Mouse (Mus musculus) hindbrain, embryonic 11.5 days (tissue): ENCODE data around the gene Tiam1. TPM values are rescaled to one million over a fixed set of nuclear protein-coding genes. Genes with fewer than 3 reads are reported as not detected.

Experiments
- ATAC-seq: fragments of 200-750 bp; cut with Nextera tagmentation; 2 replicates; pipeline ENCODE4 v1.8.0; 2017; ENCODE audit warnings: mild to moderate bottlenecking, moderate TSS enrichment, moderate library complexity; ENCODE audit not compliant: low FRiP score
- DNase-seq: peaks from one replicate; pipeline ENCODE4 v3.0.0-alpha.2; 2015; ENCODE audit warnings: low spot score
- H3K27ac ChIP-seq: fragments of 300-500 bp; sonication (generic); 2 replicates; pipeline ENCODE4 v1.5.1; 2014; ENCODE audit warnings: mild to moderate bottlenecking, low read depth, low read length
- H3K27me3 ChIP-seq: fragments of 300-500 bp; sonication (generic); 2 replicates; pipeline ENCODE4 v1.6.1; 2014; ENCODE audit warnings: mild to moderate bottlenecking, low read length, moderate library complexity, mixed read lengths; ENCODE audit not compliant: control insufficient read depth, insufficient read depth
- H3K36me3 ChIP-seq: fragments of 300-500 bp; sonication (generic); 2 replicates; pipeline ENCODE4 v1.6.1; 2014; ENCODE audit warnings: mild to moderate bottlenecking, low read length, moderate library complexity, mixed read lengths; ENCODE audit not compliant: control insufficient read depth, insufficient read depth
- H3K4me1 ChIP-seq: fragments of 300-500 bp; sonication (generic); replicated peaks from 2 replicates; pipeline ENCODE4 v1.6.1; 2014; ENCODE audit warnings: low read length, mixed read lengths; ENCODE audit not compliant: control insufficient read depth, insufficient read depth
- H3K4me2 ChIP-seq: fragments of 300-500 bp; sonication (generic); replicated peaks from 2 replicates; pipeline ENCODE4 v1.6.1; 2014; ENCODE audit warnings: mild to moderate bottlenecking, low read depth, low read length
- H3K4me3 ChIP-seq: fragments of 300-500 bp; sonication (generic); 2 replicates; pipeline ENCODE4 v1.5.1; 2014; ENCODE audit warnings: low read depth, low read length
- H3K9ac ChIP-seq: fragments of 300-500 bp; sonication (generic); 2 replicates; pipeline ENCODE4 v1.6.1; 2014; ENCODE audit warnings: low read depth, low read length
- H3K9me3 ChIP-seq: fragments of 300-500 bp; sonication (generic); 2 replicates; pipeline ENCODE4 v1.6.1; 2016; ENCODE audit warnings: low read length; ENCODE audit not compliant: control insufficient read depth
- WGBS: fragments of 180-500 bp; shearing (Covaris S2); extraction: QIAGEN DNeasy Blood & Tissue Kit; methylation state at CpG from one replicate; pipeline ENCODE4 v1.1.7; 2014; 5-methylcytosine and 5-hydroxymethylcytosine counted together
- polyA plus RNA-seq: library from polyadenylated mRNA; unstranded; fragments of >200 nt; fragmentation: Nextera tagmentation; extraction: Ambion mirVana; gene quantifications from 2 replicates; pipeline ENCODE4 v1.2.1, GENCODE M21; 2014

The Tiam1 gene
- polyA plus RNA-seq, 1 experiment from 2014 or later = 27.6 TPM

GRCm38 (mm10) chr16:90022932-90023664 is 120.5 kb downstream of the Tiam1 start:
- no peak for DNase-seq
- Histone ChIP-seq H3K9ac (no peak overlapping the region), H3K36me3 (no peaks in the 10 kb centered on the region), H3K4me2 (no peak overlapping the region), H3K4me3 (no peak overlapping the region), H3K9me3 (no peaks in the 10 kb centered on the region), H3K4me1 (no peaks in the 10 kb centered on the region), H3K27ac (no peak overlapping the region), H3K27me3 (no peaks in the 10 kb centered on the region)
- WGBS = 78% methylated on average over 18 of the region's 18 CpGs
- no peak for ATAC-seq

GRCm38 (mm10) chr16:90016046-90016445 is 127.5 kb downstream of the Tiam1 start:
- 80% methylated on average over 4 of the region's 4 CpGs for WGBS
- H3K36me3 ChIP-seq = no peaks in the 10 kb centered on the region

GRCm38 (mm10) chr16:90014596-90014995 is 129.0 kb downstream of the Tiam1 start:
- 84% methylated on average over 9 of the region's 9 CpGs for WGBS
- H3K9me3 ChIP-seq = no peaks in the 10 kb centered on the region
- no peak for ATAC-seq
- no peak overlapping the region for H3K9ac ChIP-seq
- no peak overlapping the region for H3K4me3 ChIP-seq
- peaks cover 5% of the 10 kb centered on the region; the same call in 1 of the 2 replicates for H3K4me1 ChIP-seq
- no peak overlapping the region for H3K4me2 ChIP-seq
- H3K27me3 ChIP-seq = no peaks in the 10 kb centered on the region
- no peak overlapping the region; the same call in 1 of the 2 replicates for H3K27ac ChIP-seq
- DNase-seq = no peak
- no peaks in the 10 kb centered on the region for H3K36me3 ChIP-seq

More at GRCm38 (mm10) chr16:90016046-90016445, 127.5 kb downstream of the Tiam1 start:
- H3K4me3 ChIP-seq = no peak overlapping the region
- ATAC-seq = no peak
- no peak overlapping the region for H3K4me2 ChIP-seq
- H3K27ac ChIP-seq = no peak overlapping the region
- no peak overlapping the region for H3K9ac ChIP-seq
- H3K9me3 ChIP-seq = no peaks in the 10 kb centered on the region
- DNase-seq = no peak
- H3K4me1 ChIP-seq = peaks cover 5% of the 10 kb centered on the region; the same call in 1 of the 2 replicates
- H3K27me3 ChIP-seq = no peaks in the 10 kb centered on the region

GRCm38 (mm10) chr16:90011521-90012181 is 131.9 kb downstream of the Tiam1 start:
- Histone ChIP-seq H3K4me1 (peaks cover 5% of the 10 kb centered on the region; the same call in 1 of the 2 replicates), H3K9me3 (no peaks in the 10 kb centered on the region), H3K4me3 (no peak overlapping the region), H3K27ac (peak overlapping the region; percentile 60), H3K27me3 (no peaks in the 10 kb centered on the region), H3K9ac (peak overlapping the region; percentile 44), H3K4me2 (no peak overlapping the region), H3K36me3 (no peaks in the 10 kb centered on the region)
- 65% methylated on average over 32 of the region's 32 CpGs for WGBS
- peak; percentile 69 for ATAC-seq
- peak; percentile 58 for DNase-seq

GRCm38 (mm10) chr16:90008504-90008903 is 135.1 kb downstream of the Tiam1 start:
- Histone ChIP-seq H3K9ac (no peak overlapping the region), H3K36me3 (no peaks in the 10 kb centered on the region), H3K27me3 (no peaks in the 10 kb centered on the region), H3K9me3 (no peaks in the 10 kb centered on the region), H3K4me1 (peaks cover 5% of the 10 kb centered on the region; the same call in 1 of the 2 replicates), H3K4me3 (no peak overlapping the region), H3K4me2 (no peak overlapping the region), H3K27ac (no peak overlapping the region)
- 89% methylated on average over 6 of the region's 6 CpGs for WGBS
- DNase-seq = no peak
- no peak for ATAC-seq

- DNase-seq = no peak
- 88% methylated on average over 13 of the region's 13 CpGs for WGBS
- ATAC-seq = no peak
Observed at GRCm38 (mm10) chr16:90007391-90007977, 136.1 kb downstream of the Tiam1 start.

GRCm38 (mm10) chr16:90003556-90003955 is 140.0 kb downstream of the Tiam1 start:
- no peaks in the 10 kb centered on the region for H3K27me3 ChIP-seq
- H3K9ac ChIP-seq = no peak overlapping the region
- H3K27ac ChIP-seq = no peak overlapping the region
- ATAC-seq (no peak), DNase-seq (no peak)
- no peak overlapping the region for H3K4me2 ChIP-seq
- H3K9me3 ChIP-seq = no peaks in the 10 kb centered on the region
- H3K36me3 ChIP-seq = no peaks in the 10 kb centered on the region
- H3K4me1 ChIP-seq = no peaks in the 10 kb centered on the region
- no peak overlapping the region for H3K4me3 ChIP-seq
- 96% methylated on average over 14 of the region's 14 CpGs for WGBS

More at GRCm38 (mm10) chr16:90007391-90007977, 136.1 kb downstream of the Tiam1 start:
- Histone ChIP-seq H3K27ac (no peak overlapping the region), H3K36me3 (no peaks in the 10 kb centered on the region), H3K9me3 (no peaks in the 10 kb centered on the region), H3K4me3 (no peak overlapping the region), H3K4me1 (peaks cover 5% of the 10 kb centered on the region; the same call in 1 of the 2 replicates), H3K4me2 (no peak overlapping the region), H3K9ac (no peak overlapping the region), H3K27me3 (no peaks in the 10 kb centered on the region)

- Histone ChIP-seq H3K4me2 (no peak overlapping the region), H3K4me3 (no peak overlapping the region), H3K27me3 (no peaks in the 10 kb centered on the region), H3K27ac (no peak overlapping the region), H3K9ac (no peak overlapping the region), H3K9me3 (no peaks in the 10 kb centered on the region), H3K36me3 (no peaks in the 10 kb centered on the region), H3K4me1 (no peaks in the 10 kb centered on the region)
- WGBS = 92% methylated on average over 7 of the region's 7 CpGs
- ATAC-seq (no peak), DNase-seq (no peak)
Observed at GRCm38 (mm10) chr16:89995155-89995554, 148.4 kb downstream of the Tiam1 start.
